Mouse (Mus musculus) CH12.LX (cell line): ENCODE data around the gene Atp8b5. TPM values are rescaled to one million over a fixed set of nuclear protein-coding genes. Genes with fewer than 3 reads are reported as not detected.

Source experiments
- DNase-seq: peaks from one replicate; pipeline ENCODE4 v3.0.0-alpha.2; 2013; ENCODE audit errors: extremely low read depth
- H3K27ac ChIP-seq: 2 replicates; pipeline ENCODE4 v1.5.1; 2012; ENCODE audit warnings: low read depth, mild to moderate bottlenecking, control low read depth, moderate library complexity; ENCODE audit not compliant: insufficient read depth
- H3K27me3 ChIP-seq: replicated peaks from 2 replicates; pipeline ENCODE3; 2012; ENCODE audit warnings: inconsistent platforms
- H3K36me3 ChIP-seq, 2 experiments: replicated peaks in 1 of 2; 2 replicates each; pipeline versions ENCODE3 to v1.6.1; 2012; ENCODE audit warnings: inconsistent platforms in 1 of 2, low read length in 1 of 2, mild to moderate bottlenecking in 1 of 2, mixed read lengths in 1 of 2, moderate library complexity in 1 of 2; ENCODE audit not compliant: control insufficient read depth in 1 of 2, insufficient read depth in 1 of 2
- H3K4me1 ChIP-seq, 2 experiments: 2 replicates each; pipeline ENCODE4 v1.6.1; 2012; ENCODE audit warnings: inconsistent platforms in 1 of 2, moderate library complexity in 1 of 2; ENCODE audit not compliant: insufficient read depth in 2 of 2, control insufficient read depth in 1 of 2
- H3K4me2 ChIP-seq: 2 replicates; pipeline ENCODE4 v1.6.1; 2012; ENCODE audit warnings: low read depth, mild to moderate bottlenecking, control low read depth; ENCODE audit not compliant: poor library complexity, insufficient read depth, severe bottlenecking
- H3K4me3 ChIP-seq, 3 experiments: fragments of 150-350 bp in 1 of 3; sonication (generic) in 1 of 3; replicated peaks in 1 of 3; 2 replicates each; pipeline versions ENCODE3 to v1.5.1; 2011 to 2012; ENCODE audit warnings: low read depth in 2 of 3, low read length in 2 of 3, mild to moderate bottlenecking in 2 of 3, moderate library complexity in 2 of 3, control low read depth in 1 of 3, improper control_type of control experiment in 1 of 3, inconsistent platforms in 1 of 3, mixed read lengths in 1 of 3; ENCODE audit not compliant: poor library complexity in 1 of 3
- H3K79me2 ChIP-seq: replicated peaks from 2 replicates; pipeline ENCODE4 v1.6.1; 2012; ENCODE audit warnings: mild to moderate bottlenecking, moderate library complexity; ENCODE audit not compliant: control insufficient read depth, poor library complexity, insufficient read depth, severe bottlenecking; ENCODE audit errors: extremely low read depth
- H3K9ac ChIP-seq: 2 replicates; pipeline ENCODE4 v1.6.1; 2012; ENCODE audit warnings: low read depth, mild to moderate bottlenecking, control low read depth, moderate library complexity; ENCODE audit not compliant: insufficient read depth
- H3K9me3 ChIP-seq: replicated peaks from 2 replicates; pipeline ENCODE3; 2012; ENCODE audit warnings: low read length, inconsistent platforms, mixed read lengths
- CHD1 ChIP-seq: IDR thresholded peaks from 2 replicates; pipeline ENCODE4 v1.6.1; 2012; ENCODE audit warnings: low read depth, low read length, improper control_type of control experiment, inconsistent platforms
- CHD2 ChIP-seq: IDR thresholded peaks from 2 replicates; pipeline ENCODE4 v1.6.1; 2011; ENCODE audit warnings: low read length, improper control_type of control experiment
- GABPA ChIP-seq: IDR thresholded peaks from 2 replicates; pipeline ENCODE4 v1.6.1; 2012; ENCODE audit warnings: low read depth, low read length, improper control_type of control experiment, inconsistent platforms; ENCODE audit not compliant: insufficient replicate concordance
- HCFC1 ChIP-seq: IDR thresholded peaks from 2 replicates; pipeline ENCODE4 v1.6.1; 2012; ENCODE audit warnings: low read depth, mild to moderate bottlenecking, inconsistent platforms, low read length, improper control_type of control experiment
- JUN ChIP-seq: IDR thresholded peaks from 2 replicates; pipeline ENCODE4 v1.6.1; 2011; ENCODE audit warnings: low read depth, mild to moderate bottlenecking, low read length, improper control_type of control experiment, moderate library complexity; ENCODE audit not compliant: insufficient read depth
- KAT2A ChIP-seq: IDR thresholded peaks from 2 replicates; pipeline ENCODE4 v1.6.1; 2012; ENCODE audit warnings: low read length, improper control_type of control experiment, inconsistent platforms; ENCODE audit not compliant: insufficient replicate concordance
- MEF2A ChIP-seq: IDR thresholded peaks from 2 replicates; pipeline ENCODE4 v1.6.1; 2014; ENCODE audit warnings: low read depth, mild to moderate bottlenecking, inconsistent platforms, low read length, improper control_type of control experiment, borderline replicate concordance
- MXI1 ChIP-seq: IDR thresholded peaks from 2 replicates; pipeline ENCODE4 v1.6.1; 2011; ENCODE audit warnings: mild to moderate bottlenecking, low read depth, low read length, improper control_type of control experiment
- MYC ChIP-seq: IDR thresholded peaks from 2 replicates; pipeline ENCODE4 v1.6.1; 2011; ENCODE audit warnings: low read depth, mild to moderate bottlenecking, improper control_type of control experiment, low read length
- NRF1 ChIP-seq: IDR thresholded peaks from 2 replicates; pipeline ENCODE4 v1.6.1; 2014; ENCODE audit warnings: low read depth, mild to moderate bottlenecking, inconsistent platforms, low read length, improper control_type of control experiment, moderate library complexity
- PAX5 ChIP-seq: IDR thresholded peaks from 2 replicates; pipeline ENCODE4 v1.6.1; 2012; ENCODE audit warnings: low read length, inconsistent platforms, mixed read lengths
- SIN3A ChIP-seq: IDR thresholded peaks from 2 replicates; pipeline ENCODE4 v1.6.1; 2012; ENCODE audit warnings: low read length, improper control_type of control experiment, inconsistent platforms
- UBTF ChIP-seq: IDR thresholded peaks from 2 replicates; pipeline ENCODE4 v1.6.1; 2012; ENCODE audit warnings: low read depth, mild to moderate bottlenecking, inconsistent platforms, low read length, improper control_type of control experiment, moderate library complexity
- ZC3H11A ChIP-seq: IDR thresholded peaks from 2 replicates; pipeline ENCODE4 v1.6.1; 2012; ENCODE audit warnings: low read depth, mild to moderate bottlenecking, inconsistent platforms, low read length, improper control_type of control experiment
- ZKSCAN1 ChIP-seq: IDR thresholded peaks from 2 replicates; pipeline ENCODE4 v1.6.1; 2012; ENCODE audit warnings: low read depth, inconsistent platforms, low read length, improper control_type of control experiment, borderline replicate concordance
- dilution Hi-C: fragments of 300-500 bp; cut with MboI; formaldehyde crosslinking; loops from 2 replicates; pipeline ENCODE4 v1.14.3; 2020; ENCODE audit warnings: low sequenced_read_pairs; ENCODE audit not compliant: extremely low pct_unique_long_range_greater_than_20kb, extremely low pct_ligation_motif_present
- in situ Hi-C: fragments of 300-500 bp; cut with MboI; formaldehyde crosslinking; loops from 3 replicates; pipeline ENCODE4 v1.14.3; 2019; ENCODE audit warnings: low sequenced_read_pairs, low pct_ligation_motif_present, low pct_unique_long_range_greater_than_20kb, mixed read lengths
- polyA plus RNA-seq: library from polyadenylated mRNA; unstranded; fragments of >175 nt; gene quantifications from 2 replicates; pipeline ENCODE4 v1.2.1, GENCODE M21; 2012; ENCODE audit warnings: low read depth; ENCODE audit not compliant: insufficient read length
- total RNA-seq, 2 experiments: library from RNA; depleted of rRNA; stranded (reverse); fragments of 300-350 nt in 1 of 2; fragments of >200 nt in 1 of 2; gene quantifications; 2 replicates each; pipeline ENCODE4 v1.2.3; 2012 to 2014

Gene Atp8b5
- total and polyA plus RNA-seq, 3 experiments, result 0.13 to 1.3 (median 0.54) TPM

GRCm38 (mm10) chr4:43353662-43354061 lies 86.7 kb downstream of the Atp8b5 start (continued):
- no peak for TF ChIP-seq ZC3H11A
- TF ChIP-seq GABPA, result no peak
- TF ChIP-seq ZKSCAN1, result no peak
- TF ChIP-seq MYC, result no peak
- no peak for TF ChIP-seq CHD1

- Histone ChIP-seq H3K4me2 (no peak overlapping the region), H3K9me3 (no peaks in the 10 kb centered on the region), H3K36me3 (no peaks in the 10 kb centered on the region), H3K27ac (no peak overlapping the region), H3K9ac (no peak overlapping the region), H3K27me3 (peaks cover 5% of the 10 kb centered on the region), H3K79me2 (no peaks in the 10 kb centered on the region), H3K4me3 (no peak overlapping the region), H3K4me1 (no peaks in the 10 kb centered on the region)
- DNase-seq, result no peak
- no peak for TF ChIP-seq JUN
- TF ChIP-seq ZKSCAN1, result no peak
- no peak for TF ChIP-seq NRF1
- TF ChIP-seq PAX5, result no peak
- no peak for TF ChIP-seq MEF2A
- no peak for TF ChIP-seq CHD2
- no peak for TF ChIP-seq CHD1
- TF ChIP-seq KAT2A, result no peak
- TF ChIP-seq SIN3A, result no peak
- TF ChIP-seq MXI1, result no peak
- no peak for TF ChIP-seq HCFC1
- dilution Hi-C loops (no loop called here), in situ Hi-C loops (no loop called here)
These were observed 98.1 kb downstream of the Atp8b5 start for GRCm38 (mm10) chr4:43364914-43365560.

- no peak for DNase-seq
- Histone ChIP-seq H3K9ac (no peak overlapping the region), H3K36me3 (no peaks in the 10 kb centered on the region), H3K79me2 (no peaks in the 10 kb centered on the region), H3K27me3 (peaks cover 5% of the 10 kb centered on the region), H3K9me3 (no peaks in the 10 kb centered on the region), H3K27ac (no peak overlapping the region), H3K4me1 (peaks cover 0 to 3% of the 10 kb centered on the region in 2 experiments; a peak in 1 of 4 replicates), H3K4me2 (no peak overlapping the region), H3K4me3 (no peak overlapping the region)
- TF ChIP-seq CHD2 (no peak), HCFC1 (no peak), NRF1 (no peak), MYC (no peak), ZKSCAN1 (no peak), UBTF (no peak)
- dilution Hi-C loops, result no loop called here
- in situ Hi-C loops, result no loop called here
These were observed 100.3 kb downstream of the Atp8b5 start for GRCm38 (mm10) chr4:43367295-43367694.
